Mouse (Mus musculus): ENCODE data around the gene Dok1.

- TF ChIP-seq POLR2A (IDR thresholded peaks at IDR 0.05; ENCODE audit: control insufficient read depth in 1 of 2, insufficient read depth in 1 of 2, low read depth in 1 of 2, low read length in 2 of 2, poor library complexity in 1 of 2) (no peak), SIN3A (IDR thresholded peaks at IDR 0.05; ENCODE audit: low read length) (no peak), ZMIZ1 (IDR thresholded peaks at IDR 0.05; ENCODE audit: low read depth, low read length) (no peak), TCF12 (IDR thresholded peaks at IDR 0.05; ENCODE audit: low read depth, low read length) (no peak), ZKSCAN1 (IDR thresholded peaks at IDR 0.05; ENCODE audit: low read depth, low read length) (no peak), MAX (IDR thresholded peaks at IDR 0.05; ENCODE audit: low read length) (no peak), ZNF384 (IDR thresholded peaks at IDR 0.05; ENCODE audit: low read depth, low read length) (no peak), USF1 (IDR thresholded peaks at IDR 0.05; ENCODE audit: low read depth, low read length) (no peak), GABPA (IDR thresholded peaks at IDR 0.05; ENCODE audit: low read depth, low read length) (no peak), CTCF (IDR thresholded peaks at IDR 0.05 in 2 of 3, conservative IDR thresholded peaks at IDR 0.05 in 1 of 3; ENCODE audit: control insufficient read depth in 1 of 3, insufficient read depth in 1 of 3, low read depth in 2 of 3, low read length in 3 of 3, poor library complexity in 1 of 3, severe bottlenecking in 1 of 3) (no peak), UBTF (IDR thresholded peaks at IDR 0.05; ENCODE audit: borderline replicate concordance, insufficient read depth, low read depth, low read length) (no peak)
Measured at GRCm38 (mm10) chr6:83019044-83019443, 14.2 kb downstream of the Dok1 start.
